Mouse (Mus musculus): Measurements from ENCODE around the gene Nsg1.

Nsg1 gene

GRCm38 (mm10) chr5:38129339-38129738 lies 30.4 kb downstream of the Nsg1 start:
- TF ChIP-seq NANOG (IDR thresholded peaks at IDR 0.05; ENCODE audit: borderline replicate concordance, low read length), result no peak
- no peak for TF ChIP-seq POU5F1 (IDR thresholded peaks at IDR 0.05; ENCODE audit: borderline replicate concordance, low read length)
- no peak for TF ChIP-seq CTCF (conservative IDR thresholded peaks at IDR 0.05; ENCODE audit: low read length)
- Histone ChIP-seq H3K36me3 (ENCODE audit: insufficient read depth, low read length) (peaks cover 31% of the 10 kb centered on the region), H3K4me3 (replicated peaks; ENCODE audit: low read length) (no peak overlapping the region), H3K27me3 (ENCODE audit: insufficient read depth, low read length) (no peaks in the 10 kb centered on the region), H3K9me3 (ENCODE audit: low read length) (peaks cover 58% of the 10 kb centered on the region), H3K4me1 (replicated peaks; ENCODE audit: low read depth, low read length) (no peaks in the 10 kb centered on the region)

GRCm38 (mm10) chr5:38126519-38127306 lies 33.0 kb downstream of the Nsg1 start:
- no peak for TF ChIP-seq POU5F1 (IDR thresholded peaks at IDR 0.05; ENCODE audit: borderline replicate concordance, low read length)
- TF ChIP-seq NANOG (IDR thresholded peaks at IDR 0.05; ENCODE audit: borderline replicate concordance, low read length), result no peak
- TF ChIP-seq CTCF (conservative IDR thresholded peaks at IDR 0.05; ENCODE audit: low read length), result no peak
- H3K27me3 ChIP-seq (ENCODE audit: insufficient read depth, low read length), result no peaks in the 10 kb centered on the region
- H3K9me3 ChIP-seq (ENCODE audit: low read length), result peaks cover 56% of the 10 kb centered on the region
- no peak overlapping the region for H3K4me3 ChIP-seq (replicated peaks; ENCODE audit: low read length)
- no peaks in the 10 kb centered on the region for H3K4me1 ChIP-seq (replicated peaks; ENCODE audit: low read depth, low read length)
- H3K36me3 ChIP-seq (ENCODE audit: insufficient read depth, low read length), result peaks cover 33% of the 10 kb centered on the region

DNA sequence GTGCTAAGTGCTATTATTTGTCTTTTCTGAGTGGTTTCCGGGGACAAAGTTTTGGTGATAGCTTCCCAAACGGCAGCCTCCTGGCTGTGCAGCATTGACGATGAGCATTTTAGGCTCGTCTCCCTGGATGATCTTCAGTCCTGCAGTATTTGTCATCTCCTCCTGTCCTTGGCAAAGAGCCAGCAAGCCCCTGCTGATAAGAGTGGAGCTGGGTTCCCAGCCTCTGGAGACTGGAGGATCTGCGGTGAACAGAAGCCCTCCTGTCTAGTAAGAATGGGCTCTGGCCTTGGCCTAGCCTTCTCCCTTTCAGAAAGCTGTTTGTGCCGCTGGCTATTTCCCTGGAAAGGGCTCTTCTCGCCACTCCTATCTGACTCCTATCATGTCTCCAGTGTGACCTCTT lies 38.0 kb downstream of the Nsg1 start:
- no peak overlapping the region for H3K4me3 ChIP-seq (replicated peaks; ENCODE audit: low read length)
- H3K4me1 ChIP-seq (replicated peaks; ENCODE audit: low read depth, low read length), result no peaks in the 10 kb centered on the region
- peaks cover 20% of the 10 kb centered on the region for H3K9me3 ChIP-seq (ENCODE audit: low read length)
- H3K36me3 ChIP-seq (ENCODE audit: insufficient read depth, low read length), result peaks cover 14% of the 10 kb centered on the region
- TF ChIP-seq POU5F1 (IDR thresholded peaks at IDR 0.05; ENCODE audit: borderline replicate concordance, low read length) (no peak), CTCF (conservative IDR thresholded peaks at IDR 0.05; ENCODE audit: low read length) (no peak), NANOG (IDR thresholded peaks at IDR 0.05; ENCODE audit: borderline replicate concordance, low read length) (no peak)
- no peaks in the 10 kb centered on the region for H3K27me3 ChIP-seq (ENCODE audit: insufficient read depth, low read length)

DNA sequence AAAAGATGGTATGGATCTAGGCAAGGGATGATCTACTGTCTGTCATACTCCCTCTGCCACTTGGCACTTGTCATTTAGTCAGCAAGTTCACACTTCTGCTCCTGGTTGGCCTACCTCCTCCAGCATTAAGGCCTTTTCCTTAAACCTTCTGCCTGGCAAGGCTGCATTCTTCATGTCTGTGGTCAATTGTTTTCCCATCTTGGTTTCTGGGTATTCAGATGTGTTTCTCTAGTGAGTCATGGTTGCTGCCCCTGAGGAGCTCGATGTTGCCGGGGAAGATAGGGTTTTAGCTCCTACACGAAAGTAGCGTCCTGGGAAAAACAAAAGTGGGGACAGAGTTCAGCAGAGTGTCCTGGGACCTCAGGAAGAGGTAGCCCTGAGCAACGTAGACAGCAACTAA lies 40.4 kb downstream of the Nsg1 start:
- peaks cover 21% of the 10 kb centered on the region for H3K36me3 ChIP-seq (ENCODE audit: insufficient read depth, low read length)
- H3K4me1 ChIP-seq (replicated peaks; ENCODE audit: low read depth, low read length), result peaks cover 20% of the 10 kb centered on the region
- H3K4me3 ChIP-seq (replicated peaks; ENCODE audit: low read length), result no peak overlapping the region
- TF ChIP-seq NANOG (IDR thresholded peaks at IDR 0.05; ENCODE audit: borderline replicate concordance, low read length) (no peak), CTCF (conservative IDR thresholded peaks at IDR 0.05; ENCODE audit: low read length) (no peak), POU5F1 (IDR thresholded peaks at IDR 0.05; ENCODE audit: borderline replicate concordance, low read length) (no peak)
- H3K27me3 ChIP-seq (ENCODE audit: insufficient read depth, low read length), result no peaks in the 10 kb centered on the region
- 0 out of 2 replicates have a peak, but pooled peaks cover under 1% of the 10 kb centered on the region for H3K9me3 ChIP-seq (ENCODE audit: low read length)

GRCm38 (mm10) chr5:38117056-38117455 lies 42.7 kb downstream of the Nsg1 start:
- H3K36me3 ChIP-seq (ENCODE audit: insufficient read depth, low read length), result peaks cover 21% of the 10 kb centered on the region
- no peak for TF ChIP-seq NANOG (IDR thresholded peaks at IDR 0.05; ENCODE audit: borderline replicate concordance, low read length)
- no peak for TF ChIP-seq CTCF (conservative IDR thresholded peaks at IDR 0.05; ENCODE audit: low read length)
- TF ChIP-seq POU5F1 (IDR thresholded peaks at IDR 0.05; ENCODE audit: borderline replicate concordance, low read length), result no peak
- H3K4me3 ChIP-seq (replicated peaks; ENCODE audit: low read length), result no peak overlapping the region

DNA sequence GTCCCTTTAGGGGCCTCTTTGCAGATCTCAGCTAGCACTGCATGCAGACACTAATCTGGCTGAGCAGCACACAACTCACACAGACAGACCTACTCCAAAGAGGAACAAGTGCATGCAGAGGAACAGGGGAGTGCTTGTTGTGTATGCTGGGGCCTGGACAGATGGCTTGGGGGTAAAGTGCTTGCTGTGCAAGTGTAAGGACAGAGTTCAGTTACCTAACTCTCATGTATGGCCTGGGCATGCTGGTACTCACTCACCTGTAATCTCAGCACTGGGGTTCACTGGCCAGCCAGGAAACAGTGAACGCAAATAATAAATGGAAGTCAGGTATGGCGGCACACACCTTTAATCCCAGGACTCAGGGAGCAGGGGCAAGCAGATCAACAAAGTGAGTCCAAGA lies 45.2 kb downstream of the Nsg1 start:
- peaks cover 20% of the 10 kb centered on the region for H3K36me3 ChIP-seq (ENCODE audit: insufficient read depth, low read length)
- TF ChIP-seq CTCF (conservative IDR thresholded peaks at IDR 0.05; ENCODE audit: low read length), result no peak
- TF ChIP-seq POU5F1 (IDR thresholded peaks at IDR 0.05; ENCODE audit: borderline replicate concordance, low read length), result no peak
- H3K27me3 ChIP-seq (ENCODE audit: insufficient read depth, low read length), result no peaks in the 10 kb centered on the region
- no peaks in the 10 kb centered on the region for H3K9me3 ChIP-seq (ENCODE audit: low read length)
- H3K4me3 ChIP-seq (replicated peaks; ENCODE audit: low read length), result no peak overlapping the region
- peaks cover 21% of the 10 kb centered on the region for H3K4me1 ChIP-seq (replicated peaks; ENCODE audit: low read depth, low read length)

More at GRCm38 (mm10) chr5:38117056-38117455, 42.7 kb downstream of the Nsg1 start:
- Histone ChIP-seq H3K4me1 (replicated peaks; ENCODE audit: low read depth, low read length) (peaks cover 21% of the 10 kb centered on the region), H3K27me3 (ENCODE audit: insufficient read depth, low read length) (no peaks in the 10 kb centered on the region), H3K9me3 (ENCODE audit: low read length) (no peaks in the 10 kb centered on the region)

DNA sequence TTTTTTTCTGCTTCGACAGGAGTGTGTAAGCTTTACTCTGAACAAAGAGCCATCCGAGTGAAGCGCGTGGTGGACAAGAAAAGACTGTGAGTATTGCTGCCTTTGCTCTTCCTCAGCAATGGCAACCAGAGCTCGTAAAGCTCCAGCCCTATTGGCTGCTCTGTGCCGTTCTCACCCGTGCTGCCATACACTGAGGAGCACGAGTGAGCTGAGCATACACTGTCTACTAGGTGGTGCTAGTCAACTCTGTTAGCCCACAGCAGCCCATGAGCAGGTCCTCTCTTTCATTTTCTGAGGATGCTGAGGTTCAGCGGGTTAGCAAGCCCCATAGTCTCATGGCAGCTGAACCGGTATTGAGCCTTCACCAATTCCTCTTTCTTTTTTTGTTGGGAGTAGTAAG lies 52.9 kb downstream of the Nsg1 start:
- no peak overlapping the region for H3K4me3 ChIP-seq (replicated peaks; ENCODE audit: low read length)
- H3K4me1 ChIP-seq (replicated peaks; ENCODE audit: low read depth, low read length), result peaks cover 10% of the 10 kb centered on the region
- H3K9me3 ChIP-seq (ENCODE audit: low read length), result peaks cover 5% of the 10 kb centered on the region; the same call in 1 of the 2 replicates
- peaks cover 29% of the 10 kb centered on the region for H3K36me3 ChIP-seq (ENCODE audit: insufficient read depth, low read length)
- no peaks in the 10 kb centered on the region for H3K27me3 ChIP-seq (ENCODE audit: insufficient read depth, low read length)
- no peak for TF ChIP-seq POU5F1 (IDR thresholded peaks at IDR 0.05; ENCODE audit: borderline replicate concordance, low read length)

DNA sequence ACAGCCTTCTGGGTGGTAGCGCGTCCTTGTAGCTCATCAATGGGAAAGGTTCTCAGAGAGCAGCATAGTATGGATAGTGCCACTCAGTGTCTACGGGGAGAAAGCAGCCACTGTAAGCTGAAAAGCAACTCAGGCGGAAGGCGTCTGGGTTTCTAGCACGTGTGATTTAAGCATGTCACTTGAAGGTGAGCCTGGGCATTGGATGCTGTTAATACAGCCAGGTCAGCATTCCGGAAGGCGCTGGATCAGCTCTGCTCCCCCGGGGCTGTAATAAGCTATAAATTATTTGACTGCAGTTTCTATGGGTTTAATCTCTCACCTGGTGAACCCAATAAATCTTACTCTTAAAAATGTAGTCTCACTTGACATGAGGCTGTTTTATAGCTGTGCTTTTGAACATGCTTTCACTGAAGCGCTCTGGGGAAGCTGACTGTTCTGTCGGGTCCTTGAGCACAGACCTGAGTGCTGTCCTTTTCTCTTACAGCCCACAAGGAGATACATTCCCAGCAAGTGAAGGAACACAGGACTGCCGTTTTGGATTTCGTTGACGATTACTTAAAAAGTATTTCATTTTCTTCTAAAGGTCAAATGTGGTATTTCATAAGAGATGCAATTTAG lies 53.5 kb downstream of the Nsg1 start:
- H3K36me3 ChIP-seq (ENCODE audit: insufficient read depth, low read length), result peaks cover 29% of the 10 kb centered on the region
- peaks cover 10% of the 10 kb centered on the region for H3K4me1 ChIP-seq (replicated peaks; ENCODE audit: low read depth, low read length)
- no peak overlapping the region for H3K4me3 ChIP-seq (replicated peaks; ENCODE audit: low read length)
- no peaks in the 10 kb centered on the region for H3K27me3 ChIP-seq (ENCODE audit: insufficient read depth, low read length)
- TF ChIP-seq NANOG (IDR thresholded peaks at IDR 0.05; ENCODE audit: borderline replicate concordance, low read length) (no peak), POU5F1 (IDR thresholded peaks at IDR 0.05; ENCODE audit: borderline replicate concordance, low read length) (no peak), CTCF (conservative IDR thresholded peaks at IDR 0.05; ENCODE audit: low read length) (no peak)
- peaks cover 5% of the 10 kb centered on the region; the same call in 1 of the 2 replicates for H3K9me3 ChIP-seq (ENCODE audit: low read length)
